Mouse (Mus musculus) ovary, postnatal 10 days (tissue): Measurements from ENCODE around the gene Ppil4.

Experiments
- DNase-seq: peaks from one replicate; pipeline ENCODE4 v3.0.0; 2022; ENCODE audit warnings: low spot score

Ppil4 gene

DNA sequence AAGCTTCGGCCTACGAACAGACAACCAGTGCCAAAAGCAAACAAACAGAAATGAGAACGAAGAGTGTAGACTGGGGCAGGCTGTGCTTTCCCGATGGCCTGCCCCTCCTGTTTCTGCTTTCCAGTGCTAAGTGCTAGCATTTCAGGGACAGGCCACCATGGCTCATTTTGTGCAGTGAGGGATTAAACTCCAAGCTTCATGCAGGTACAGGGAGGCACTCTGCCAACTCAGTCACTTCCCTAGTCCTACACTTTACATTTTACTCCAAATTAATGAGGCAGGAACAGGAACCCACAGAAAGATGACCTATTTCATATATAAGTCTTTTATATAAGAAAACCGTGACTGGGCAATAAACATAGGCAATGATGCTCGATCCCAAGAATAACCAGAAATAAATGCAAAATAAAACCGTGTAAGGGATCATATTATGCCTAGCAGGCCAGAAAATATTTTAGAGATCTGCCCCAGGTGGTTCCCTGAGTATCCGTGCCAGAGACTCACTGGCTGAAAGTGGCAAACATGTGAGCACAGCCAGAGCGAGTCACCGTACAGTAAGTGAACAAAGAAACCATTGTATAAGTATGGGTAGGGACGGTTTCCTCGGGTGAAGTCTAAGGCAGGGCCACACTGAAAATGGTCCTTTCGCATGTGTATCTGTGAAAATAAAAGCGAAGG, 68.7 kb downstream of the Ppil4 start:
- DNase-seq, result no peak

GRCm38 (mm10) chr10:7861937-7862657, 69.4 kb downstream of the Ppil4 start:
- DNase-seq, result no peak

DNA sequence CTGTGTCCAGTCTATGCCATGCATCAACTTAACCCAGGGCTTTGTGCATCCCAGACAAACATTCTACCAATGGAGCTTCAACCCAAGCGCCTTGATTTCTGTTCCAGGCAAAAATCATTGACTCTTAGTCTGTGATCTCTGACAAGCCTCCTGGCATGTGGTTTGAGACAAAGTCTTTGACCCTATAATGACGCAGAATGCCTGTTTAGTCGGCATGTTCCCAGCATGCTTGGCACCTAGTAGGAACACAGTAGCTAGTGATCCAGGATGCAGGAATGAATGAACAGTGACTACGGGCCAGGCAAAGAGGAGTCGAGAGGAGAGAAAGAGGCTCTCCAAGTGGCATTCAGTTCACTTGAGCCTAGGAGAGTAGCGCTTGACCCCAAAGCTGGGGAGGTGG, 70.7 kb downstream of the Ppil4 start:
- DNase-seq, result no peak

GRCm38 (mm10) chr10:7864184-7864583, 71.5 kb downstream of the Ppil4 start:
- no peak for DNase-seq

DNA sequence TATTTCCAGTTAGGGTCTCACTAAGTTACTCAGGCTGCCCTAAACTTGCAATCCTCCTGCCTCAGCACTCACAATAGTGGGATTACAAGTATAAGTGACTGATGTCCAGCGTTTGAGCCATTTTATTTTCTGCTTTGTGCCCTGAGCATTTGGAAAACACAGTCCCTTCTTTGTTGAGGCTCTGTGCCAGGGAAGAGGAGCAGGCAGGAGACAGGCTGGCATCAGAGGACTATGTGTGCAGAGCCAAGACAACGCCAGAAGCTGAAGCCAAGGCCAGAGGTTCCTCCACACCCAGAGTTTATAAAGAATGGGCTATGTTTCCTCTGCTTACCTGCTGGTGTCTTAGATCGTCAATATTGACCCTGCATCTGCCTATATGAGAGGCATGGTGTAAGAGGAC, 72.1 kb downstream of the Ppil4 start:
- DNase-seq, result no peak

DNA sequence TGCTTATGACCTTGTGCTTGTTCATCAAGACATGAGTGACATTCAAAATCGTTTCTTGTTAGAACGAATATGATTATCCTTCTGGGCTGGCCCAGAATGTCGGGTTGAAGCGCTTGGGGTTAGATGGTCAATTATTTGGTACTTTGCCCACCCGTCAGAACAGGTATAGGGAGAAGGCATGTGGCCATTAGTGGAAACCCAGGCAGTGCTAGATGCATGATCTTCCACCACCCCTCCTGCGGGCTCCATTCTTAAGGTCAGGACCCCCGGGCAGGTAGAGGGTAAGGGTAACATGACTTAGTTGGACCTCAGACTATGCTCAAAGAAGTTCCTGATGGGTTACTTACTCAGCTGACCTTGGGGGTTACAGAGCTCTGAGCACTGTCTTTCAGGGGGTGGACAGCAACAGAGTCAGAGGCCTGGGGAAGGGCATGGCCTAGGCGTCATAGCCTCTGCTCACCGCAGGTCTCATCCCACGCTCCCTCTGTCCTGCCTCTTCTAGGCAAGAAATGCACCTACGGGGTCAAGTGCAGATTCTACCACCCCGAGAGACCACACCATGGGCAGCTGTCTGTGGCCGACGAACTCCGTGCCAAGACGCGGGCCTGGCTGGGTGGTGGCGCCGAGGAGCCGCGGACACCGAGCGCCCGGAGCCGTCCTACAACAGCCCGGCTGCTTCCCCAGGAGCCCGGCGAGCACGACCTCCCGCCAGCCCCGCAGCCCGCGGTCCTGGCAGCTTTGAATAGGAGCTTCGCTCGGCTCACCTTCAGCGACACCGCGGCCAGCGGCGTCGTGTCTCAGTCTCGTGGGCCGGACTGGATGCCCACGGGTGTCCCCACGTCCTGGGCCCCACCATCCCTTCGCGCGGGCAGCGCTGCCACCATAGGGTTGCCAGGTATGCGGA, 74.3 kb downstream of the Ppil4 start:
- DNase-seq, result no peak

DNA sequence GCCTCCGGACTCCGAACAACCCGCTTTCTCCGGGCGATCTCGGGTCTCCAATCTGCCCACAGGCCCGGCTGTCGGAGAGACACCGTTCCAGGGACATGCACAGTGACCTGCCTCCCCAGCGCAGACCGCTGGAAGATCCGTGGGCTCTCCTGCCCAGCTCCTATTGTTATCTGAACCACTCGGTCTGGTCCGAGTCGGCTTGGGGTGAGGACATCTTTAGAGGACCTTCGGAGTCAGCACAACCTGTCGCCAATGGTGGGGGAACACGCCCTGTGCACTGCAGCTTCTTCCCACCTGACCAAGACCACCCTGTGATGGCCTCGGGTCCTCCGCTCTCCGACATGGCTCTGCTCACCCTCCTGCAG, 75.0 kb downstream of the Ppil4 start:
- DNase-seq, result no peak

DNA sequence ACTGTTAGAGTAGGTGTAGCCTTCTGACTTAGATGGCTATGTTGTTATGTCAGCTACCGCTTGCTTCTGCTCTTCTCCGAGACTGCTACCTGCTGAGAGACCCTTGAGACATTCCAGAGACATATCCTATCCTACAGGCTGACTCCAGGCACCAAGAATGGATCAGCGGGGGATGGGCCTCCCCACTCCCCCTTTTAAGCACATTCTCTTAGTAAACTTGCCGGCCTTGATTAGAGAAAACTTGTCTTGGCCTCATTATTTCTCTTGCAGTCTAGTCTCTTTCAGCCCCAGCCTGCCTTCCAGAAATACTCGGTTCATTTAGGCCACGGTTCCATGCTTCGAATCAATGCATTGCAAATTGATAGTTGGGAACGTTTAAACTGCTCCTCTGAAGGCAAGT, 77.1 kb downstream of the Ppil4 start:
- no peak for DNase-seq

- no peak for DNase-seq
Observed at GRCm38 (mm10) chr10:7870571-7871315, 78.1 kb downstream of the Ppil4 start.

GRCm38 (mm10) chr10:7871381-7872020, 78.8 kb downstream of the Ppil4 start:
- DNase-seq, result no peak
